ENCODE assay signal across 11 mouse cellular contexts in genomic region chr11:86592993-86593392, GRCm38 (mm10). TPM values are rescaled to one million over a fixed set of nuclear protein-coding genes. Genes with fewer than 3 reads are reported as not detected.
DNase-seq lines count a peak whose midpoint lies in the region; ATAC-seq and TF ChIP-seq lines count a peak whose summit lies in the region.
"Had no signal": no experiment of that assay in that cellular context is flagged by ENCODE, and none has a peak within 500 bp of the region (broad histone marks: within the 10 kb centered on the region; RNA-seq: fewer than 3 reads in every experiment).

No protein-coding gene starts in this region.

- no peaks in the 10 kb centered on the region for H3K9me3 ChIP-seq in embryonic facial prominence, embryonic 14.5 days (ENCODE audit: control insufficient read depth, low read length)
- H3K9me3 ChIP-seq in embryonic facial prominence, embryonic 10.5 days: no peaks in the 10 kb centered on the region
- H3K9me3 ChIP-seq in midbrain, embryonic 15.5 days: no peaks in the 10 kb centered on the region
- H3K9me3 ChIP-seq in midbrain, embryonic 10.5 days (replicated peaks): no peaks in the 10 kb centered on the region
- no peaks in the 10 kb centered on the region for H3K9me3 ChIP-seq in hindbrain, embryonic 10.5 days
- H3K9me3 ChIP-seq: limb, embryonic 15.5 days had no signal

- no peak overlapping the region for H3K9ac ChIP-seq in embryonic facial prominence, embryonic 14.5 days (ENCODE audit: low read depth, low read length)
- H3K9ac ChIP-seq in midbrain, embryonic 15.5 days: no peak overlapping the region
- H3K9ac ChIP-seq: limb, embryonic 15.5 days had no signal

- no peak for TF ChIP-seq CTCF in small intestine, adult 2 months (IDR thresholded peaks at IDR 0.05; ENCODE audit: extremely low read depth, insufficient read length, insufficient replicate concordance, low read depth, low read length)

- ATAC-seq in embryonic facial prominence, embryonic 14.5 days (ENCODE audit: low read depth): no peak
- no peak for ATAC-seq in midbrain, embryonic 15.5 days (replicated peaks)

- H3K36me3 ChIP-seq in embryonic facial prominence, embryonic 14.5 days (ENCODE audit: control insufficient read depth, insufficient read depth, low read length): no peaks in the 10 kb centered on the region
- peaks cover 4% of the 10 kb centered on the region; the same call in 1 of the 2 replicates for H3K36me3 ChIP-seq in embryonic facial prominence, embryonic 10.5 days (replicated peaks)
- H3K36me3 ChIP-seq in midbrain, embryonic 15.5 days (replicated peaks): no peaks in the 10 kb centered on the region
- no peaks in the 10 kb centered on the region for H3K36me3 ChIP-seq in midbrain, embryonic 10.5 days
- H3K36me3 ChIP-seq in small intestine, adult 2 months (ENCODE audit: control insufficient read depth, insufficient read depth, low read length): peaks cover 3% of the 10 kb centered on the region
- no peaks in the 10 kb centered on the region; the same call in 1 of the 2 replicates for H3K36me3 ChIP-seq in hindbrain, embryonic 10.5 days
- H3K36me3 ChIP-seq: limb, embryonic 15.5 days had no signal

- H3K27ac ChIP-seq in embryonic facial prominence, embryonic 14.5 days (replicated peaks; ENCODE audit: low read depth, low read length): no peak overlapping the region
- H3K27ac ChIP-seq in embryonic facial prominence, embryonic 10.5 days (replicated peaks): no peak overlapping the region
- H3K27ac ChIP-seq in midbrain, embryonic 15.5 days: 0 out of 2 replicates have a peak overlapping the region, but pooled peaks have one; percentile 4
- H3K27ac ChIP-seq in midbrain, embryonic 10.5 days (replicated peaks): no peak overlapping the region
- peak overlapping the region; percentile 75 for H3K27ac ChIP-seq in small intestine, adult 2 months (ENCODE audit: insufficient read depth, low read depth, low read length)
- H3K27ac ChIP-seq in hindbrain, embryonic 10.5 days: no peak overlapping the region
- H3K27ac ChIP-seq: limb, embryonic 15.5 days had no signal

- WGBS in embryonic facial prominence, embryonic 14.5 days: 21% methylated on average over 3 of the region's 3 CpGs
- 32% methylated on average over 3 of the region's 3 CpGs for WGBS in embryonic facial prominence, embryonic 10.5 days
- 22% methylated on average over 3 of the region's 3 CpGs for WGBS in midbrain, embryonic 15.5 days
- 54% methylated on average over 3 of the region's 3 CpGs for WGBS in midbrain, embryonic 10.5 days
- 9% methylated on average over 3 of the region's 3 CpGs for WGBS in small intestine, adult 2 months
- WGBS in hindbrain, embryonic 10.5 days: 54% methylated on average over 3 of the region's 3 CpGs

- peaks cover 2% of the 10 kb centered on the region for H3K4me1 ChIP-seq in embryonic facial prominence, embryonic 14.5 days (ENCODE audit: control insufficient read depth, insufficient read depth, low read length)
- peaks cover 7% of the 10 kb centered on the region for H3K4me1 ChIP-seq in embryonic facial prominence, embryonic 10.5 days
- H3K4me1 ChIP-seq in midbrain, embryonic 15.5 days: peaks cover 6% of the 10 kb centered on the region; the same call in 1 of the 2 replicates
- peaks cover 11% of the 10 kb centered on the region for H3K4me1 ChIP-seq in midbrain, embryonic 10.5 days
- peaks cover 12% of the 10 kb centered on the region for H3K4me1 ChIP-seq in small intestine, adult 2 months (ENCODE audit: control insufficient read depth, insufficient read depth, insufficient read length, low read length)
- H3K4me1 ChIP-seq in hindbrain, embryonic 10.5 days (replicated peaks): peaks cover 2% of the 10 kb centered on the region

- no peaks in the 10 kb centered on the region for H3K27me3 ChIP-seq in embryonic facial prominence, embryonic 14.5 days (replicated peaks; ENCODE audit: control insufficient read depth, insufficient read depth, low read length)
- H3K27me3 ChIP-seq in embryonic facial prominence, embryonic 10.5 days (replicated peaks; ENCODE audit: low read depth, poor library complexity, severe bottlenecking): no peaks in the 10 kb centered on the region
- no peaks in the 10 kb centered on the region for H3K27me3 ChIP-seq in midbrain, embryonic 15.5 days (replicated peaks)
- no peaks in the 10 kb centered on the region for H3K27me3 ChIP-seq in midbrain, embryonic 10.5 days (ENCODE audit: low read depth, poor library complexity, severe bottlenecking)
- no peaks in the 10 kb centered on the region for H3K27me3 ChIP-seq in small intestine, adult 2 months (ENCODE audit: control insufficient read depth, insufficient read depth, low read length)
- H3K27me3 ChIP-seq in hindbrain, embryonic 10.5 days (ENCODE audit: insufficient read depth, poor library complexity, severe bottlenecking): no peaks in the 10 kb centered on the region
- H3K27me3 ChIP-seq: limb, embryonic 15.5 days had no signal

- no peak for TF ChIP-seq POLR2A in small intestine, adult 2 months (IDR thresholded peaks at IDR 0.05; ENCODE audit: low read depth, low read length)

- H3K4me3 ChIP-seq in embryonic facial prominence, embryonic 14.5 days (ENCODE audit: low read depth, low read length): no peak overlapping the region
- H3K4me3 ChIP-seq in embryonic facial prominence, embryonic 10.5 days: no peak overlapping the region
- no peak overlapping the region for H3K4me3 ChIP-seq in midbrain, embryonic 15.5 days
- H3K4me3 ChIP-seq in midbrain, embryonic 10.5 days: no peak overlapping the region
- H3K4me3 ChIP-seq in small intestine, adult 2 months (ENCODE audit: low read depth, low read length): no peak overlapping the region
- H3K4me3 ChIP-seq in hindbrain, embryonic 10.5 days: no peak overlapping the region
- H3K4me3 ChIP-seq: limb, embryonic 15.5 days had no signal

- no peak overlapping the region for H3K4me2 ChIP-seq in embryonic facial prominence, embryonic 14.5 days (ENCODE audit: low read depth, low read length)
- H3K4me2 ChIP-seq in midbrain, embryonic 15.5 days: no peak overlapping the region
- H3K4me2 ChIP-seq: limb, embryonic 15.5 days had no signal

- DNase-seq in embryonic facial prominence, embryonic 14.5 days (ENCODE audit: low spot score): peak; percentile 58
- DNase-seq in embryonic facial prominence, embryonic 10.5 days (ENCODE audit: low spot score): no peak
- DNase-seq in midbrain, embryonic 10.5 days (ENCODE audit: low spot score): no peak
- peak; percentile 95 for DNase-seq in induced T-regulatory cell, adult 2 months (ENCODE audit: low read depth)
- no peak for DNase-seq in cerebellum, postnatal 10 days
- no peak for DNase-seq in hindbrain, embryonic 10.5 days (ENCODE audit: low spot score)
- DNase-seq: cerebellum, adult 9-10 months; spleen, adult 18-20 months had no signal

RNA-seq across cellular contexts. Expression of gene Tubd1, which starts 48.2 kb away (rescaled TPM):
- polyA plus RNA-seq in embryonic facial prominence, embryonic 14.5 days (2014; fragmentation: Nextera tagmentation; extraction: Ambion mirVana): 10.8 and 12.7 TPM in 2 replicates
- polyA plus RNA-seq in embryonic facial prominence, embryonic 10.5 days (2016; fragmentation: Nextera tagmentation; extraction: Ambion mirVana): 13.2 and 14.8 TPM in 2 replicates
- 6.8 and 6.9 TPM in 2 replicates for polyA plus RNA-seq in midbrain, embryonic 15.5 days (2015; fragmentation: Nextera tagmentation; extraction: Ambion mirVana)
- 13.0 and 14.8 TPM in 2 replicates for polyA plus RNA-seq in midbrain, embryonic 10.5 days (2016; fragmentation: Nextera tagmentation; extraction: Ambion mirVana)
- polyA plus RNA-seq in small intestine, adult 2 months (2012; rRNA removed): 0.93 and 1.2 TPM in 2 replicates
- 12.7 and 12.8 TPM in 2 replicates for polyA plus RNA-seq in hindbrain, embryonic 10.5 days (2016; fragmentation: Nextera tagmentation; extraction: Ambion mirVana)

RNA-seq across cellular contexts. Expression of gene Rps6kb1, which starts 48.4 kb away (rescaled TPM):
- polyA plus RNA-seq in embryonic facial prominence, embryonic 14.5 days (2014; fragmentation: Nextera tagmentation; extraction: Ambion mirVana): 60.5 and 66.1 TPM in 2 replicates
- 63.0 and 66.9 TPM in 2 replicates for polyA plus RNA-seq in embryonic facial prominence, embryonic 10.5 days (2016; fragmentation: Nextera tagmentation; extraction: Ambion mirVana)
- 49.5 and 53.2 TPM in 2 replicates for polyA plus RNA-seq in midbrain, embryonic 15.5 days (2015; fragmentation: Nextera tagmentation; extraction: Ambion mirVana)
- polyA plus RNA-seq in midbrain, embryonic 10.5 days (2016; fragmentation: Nextera tagmentation; extraction: Ambion mirVana): 56.2 and 58.3 TPM in 2 replicates
- 1.5 and 3.9 TPM in 2 replicates for polyA plus RNA-seq in small intestine, adult 2 months (2012; rRNA removed)
- 43.5 and 53.6 TPM in 2 replicates for polyA plus RNA-seq in hindbrain, embryonic 10.5 days (2016; fragmentation: Nextera tagmentation; extraction: Ambion mirVana)

Comparison
In these comparisons a context has a peak if more than half of its experiments do, and no peak if none do; other contexts are left out.
1. DNase-seq: peak in embryonic facial prominence, embryonic 14.5 days (single experiment) and induced T-regulatory cell, adult 2 months (single experiment); none in embryonic facial prominence, embryonic 10.5 days (single experiment), midbrain, embryonic 10.5 days (single experiment), cerebellum, postnatal 10 days (0 of 2) and hindbrain, embryonic 10.5 days (single experiment).
2. H3K27ac ChIP-seq: peak in midbrain, embryonic 15.5 days (single experiment) and small intestine, adult 2 months (single experiment); none in embryonic facial prominence, embryonic 14.5 days (single experiment), embryonic facial prominence, embryonic 10.5 days (single experiment), midbrain, embryonic 10.5 days (single experiment) and hindbrain, embryonic 10.5 days (single experiment).